Mouse (Mus musculus) neural tube, embryonic 15.5 days (tissue): ENCODE data around the gene Epha10. TPM values are rescaled to one million over a fixed set of nuclear protein-coding genes. Genes with fewer than 3 reads are reported as not detected.

ENCODE experiments used
- ATAC-seq: fragments of 200-750 bp; cut with Nextera tagmentation; 2 replicates; pipeline ENCODE4 v1.8.0; 2017; ENCODE audit warnings: mild to moderate bottlenecking, moderate TSS enrichment, moderate library complexity; ENCODE audit not compliant: low FRiP score
- H3K27ac ChIP-seq: fragments of 300-500 bp; sonication (generic); replicated peaks from 2 replicates; pipeline ENCODE4 v1.5.1; 2015; ENCODE audit warnings: mild to moderate bottlenecking, inconsistent platforms
- H3K27me3 ChIP-seq: fragments of 300-500 bp; sonication (generic); replicated peaks from 2 replicates; pipeline ENCODE4 v1.6.1; 2015; ENCODE audit warnings: inconsistent platforms
- H3K36me3 ChIP-seq: fragments of 300-500 bp; sonication (generic); 2 replicates; pipeline ENCODE4 v1.6.1; 2015; ENCODE audit warnings: inconsistent platforms
- H3K4me1 ChIP-seq: fragments of 300-500 bp; sonication (generic); 2 replicates; pipeline ENCODE4 v1.6.1; 2015; ENCODE audit warnings: inconsistent platforms
- H3K4me2 ChIP-seq: fragments of 300-500 bp; sonication (generic); 2 replicates; pipeline ENCODE4 v1.6.1; 2015; ENCODE audit warnings: inconsistent platforms, mild to moderate bottlenecking, moderate library complexity
- H3K4me3 ChIP-seq: fragments of 300-500 bp; sonication (generic); replicated peaks from 2 replicates; pipeline ENCODE4 v1.5.1; 2015; ENCODE audit warnings: mild to moderate bottlenecking, inconsistent platforms
- H3K9ac ChIP-seq: fragments of 300-500 bp; sonication (generic); replicated peaks from 2 replicates; pipeline ENCODE4 v1.6.1; 2015; ENCODE audit warnings: mild to moderate bottlenecking, inconsistent platforms
- H3K9me3 ChIP-seq: fragments of 300-500 bp; sonication (generic); replicated peaks from 2 replicates; pipeline ENCODE4 v1.6.1; 2016; ENCODE audit warnings: inconsistent platforms
- WGBS: fragments of 180-500 bp; shearing (Covaris S2); methylation state at CpG from one replicate; pipeline ENCODE4 v1.1.7; 2015; ENCODE audit warnings: mixed read lengths; 5-methylcytosine and 5-hydroxymethylcytosine counted together
- polyA plus RNA-seq: library from polyadenylated mRNA; unstranded; fragments of >200 nt; fragmentation: Nextera tagmentation; extraction: Ambion mirVana; gene quantifications from 2 replicates; pipeline ENCODE4 v1.2.1, GENCODE M21; 2015

Epha10 gene
- polyA plus RNA-seq, result 9.4 and 13.7 TPM in 2 replicates

- no peak for ATAC-seq
- H3K27ac ChIP-seq, result peak within 1 kb of the TSS; percentile 79
- 4% methylated on average over 11 of the region's 11 CpGs for WGBS
- H3K9ac ChIP-seq, result peak within 1 kb of the TSS; percentile 50
- H3K4me3 ChIP-seq, result peak within 1 kb of the TSS; percentile 50
- peaks cover 37% of the 10 kb centered on the region for H3K27me3 ChIP-seq
- no peaks in the 10 kb centered on the region for H3K9me3 ChIP-seq
- H3K4me1 ChIP-seq, result peaks cover 32% of the 10 kb centered on the region
- H3K4me2 ChIP-seq, result peak within 1 kb of the TSS; percentile 72
- no peaks in the 10 kb centered on the region for H3K36me3 ChIP-seq
Measured at GRCm38 (mm10) chr4:124880599-124880998, at the start of gene Epha10. Gene Epha10, plus strand, starts transcription at chr4:124880899.

- Histone ChIP-seq H3K4me3 (no peak overlapping the region), H3K9ac (no peak overlapping the region), H3K4me2 (no peak overlapping the region), H3K36me3 (peaks cover 43% of the 10 kb centered on the region), H3K4me1 (no peaks in the 10 kb centered on the region), H3K27me3 (no peaks in the 10 kb centered on the region), H3K9me3 (no peaks in the 10 kb centered on the region), H3K27ac (no peak overlapping the region)
- ATAC-seq, result no peak
- 96% methylated on average over 10 of the region's 10 CpGs for WGBS
Measured at GRCm38 (mm10) chr4:124832796-124833195, 47.9 kb upstream of the Epha10 start.

DNA sequence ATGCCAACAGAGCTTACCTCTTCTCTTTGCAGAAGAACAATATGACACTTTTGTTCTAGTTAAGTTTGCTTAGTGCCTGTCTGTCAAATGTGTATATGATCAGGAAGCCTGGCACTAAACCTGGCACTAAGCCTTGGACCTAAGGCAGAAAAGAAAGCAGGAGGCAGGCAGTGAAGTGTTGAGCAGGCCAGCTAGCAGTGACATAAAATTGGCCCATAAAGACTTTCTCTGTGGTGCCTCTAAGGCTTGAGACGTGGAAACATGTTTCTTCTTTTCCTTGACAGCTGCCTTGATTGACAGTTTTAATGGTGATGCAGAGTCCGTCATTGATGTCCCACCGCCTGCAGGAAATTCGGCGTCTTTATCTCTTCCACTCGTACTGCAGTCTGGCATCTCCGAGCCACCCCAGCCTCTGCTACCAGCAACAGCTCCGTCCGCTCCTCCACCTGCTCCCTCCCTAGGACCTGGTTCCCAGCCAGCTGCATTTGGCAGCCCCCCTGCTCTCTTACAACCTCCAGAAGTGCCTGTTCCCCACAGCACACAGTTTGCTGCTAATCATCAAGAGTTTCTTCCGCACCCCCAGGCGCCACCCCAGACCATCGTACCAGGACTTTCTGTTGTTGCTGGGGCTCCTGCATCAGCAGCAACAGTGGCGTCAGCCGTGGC is 42.5 kb upstream of the Epha10 start:
- no peak for ATAC-seq
- Histone ChIP-seq H3K9ac (no peak overlapping the region), H3K36me3 (peaks cover 36% of the 10 kb centered on the region), H3K27ac (no peak overlapping the region), H3K4me1 (no peaks in the 10 kb centered on the region), H3K4me3 (no peak overlapping the region), H3K27me3 (no peaks in the 10 kb centered on the region), H3K9me3 (no peaks in the 10 kb centered on the region), H3K4me2 (no peak overlapping the region)
- 84% methylated on average over 14 of the region's 14 CpGs for WGBS

DNA sequence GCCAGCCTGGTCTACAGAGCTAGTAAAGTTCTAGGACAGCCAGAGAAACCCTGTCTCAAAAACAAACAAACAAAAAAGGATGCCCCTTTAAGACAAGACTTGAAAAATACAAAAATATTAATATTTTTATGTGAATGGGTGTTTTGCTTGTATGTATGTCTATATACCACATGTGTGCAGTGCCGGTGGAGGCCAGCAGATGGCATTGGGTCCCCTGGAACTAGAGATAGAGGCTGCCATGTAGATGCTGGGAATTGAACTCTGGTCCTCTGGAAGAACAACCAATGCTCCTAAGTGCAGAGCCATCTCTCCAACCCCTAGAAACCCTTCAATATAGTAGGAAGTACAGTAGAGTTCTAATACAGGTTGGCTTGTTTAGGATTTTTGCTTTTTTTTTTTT is 39.7 kb upstream of the Epha10 start:
- Histone ChIP-seq H3K4me3 (no peak overlapping the region), H3K36me3 (peaks cover 29% of the 10 kb centered on the region), H3K4me2 (no peak overlapping the region), H3K27ac (no peak overlapping the region), H3K9me3 (no peaks in the 10 kb centered on the region), H3K9ac (no peak overlapping the region), H3K27me3 (no peaks in the 10 kb centered on the region), H3K4me1 (no peaks in the 10 kb centered on the region)
- no peak for ATAC-seq
- 96% methylated on average over 1 of the region's 1 CpGs for whole genome bisulfite sequencing

DNA sequence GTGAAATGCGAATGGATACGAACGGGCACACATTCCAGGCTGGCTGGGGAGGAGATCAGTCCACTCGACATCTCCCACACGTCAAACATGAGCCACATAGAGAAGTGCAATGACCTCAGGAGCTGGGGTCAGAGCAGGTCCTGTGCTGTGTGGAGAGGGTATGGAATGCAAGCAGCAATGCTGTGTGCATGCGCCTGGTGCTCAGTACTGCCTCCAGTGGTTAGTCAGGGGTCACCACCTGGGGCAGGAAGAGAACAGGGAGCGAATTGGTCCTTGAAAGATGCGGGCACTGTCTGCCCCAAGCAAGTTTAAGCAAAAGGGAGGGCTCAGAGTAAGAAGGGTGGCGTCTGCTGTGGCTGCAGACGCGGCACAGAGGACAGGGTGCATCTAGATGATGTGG is 37.2 kb upstream of the Epha10 start:
- no peak overlapping the region for H3K4me3 ChIP-seq
- H3K27me3 ChIP-seq, result no peaks in the 10 kb centered on the region
- H3K27ac ChIP-seq, result no peak overlapping the region
- no peak overlapping the region for H3K9ac ChIP-seq
- peaks cover 17% of the 10 kb centered on the region for H3K36me3 ChIP-seq
- peaks cover 11% of the 10 kb centered on the region for H3K4me1 ChIP-seq
- WGBS, result 54% methylated on average over 11 of the region's 11 CpGs
- ATAC-seq, result no peak
- H3K9me3 ChIP-seq, result no peaks in the 10 kb centered on the region
- no peak overlapping the region for H3K4me2 ChIP-seq

- no peak overlapping the region for H3K4me2 ChIP-seq
- peaks cover 35% of the 10 kb centered on the region for H3K4me1 ChIP-seq
- 5% methylated on average over 8 of the region's 8 CpGs for WGBS
- H3K9me3 ChIP-seq, result no peaks in the 10 kb centered on the region
- H3K9ac ChIP-seq, result no peak overlapping the region
- peaks cover under 1% of the 10 kb centered on the region for H3K36me3 ChIP-seq
- H3K27ac ChIP-seq, result 0 out of 2 replicates have a peak overlapping the region, but pooled peaks have one; percentile 37
- no peak overlapping the region for H3K4me3 ChIP-seq
- H3K27me3 ChIP-seq, result no peaks in the 10 kb centered on the region
- ATAC-seq, result no peak
Measured at GRCm38 (mm10) chr4:124847573-124847972, 33.1 kb upstream of the Epha10 start.

GRCm38 (mm10) chr4:124849631-124850260 is 31.0 kb upstream of the Epha10 start:
- H3K4me3 ChIP-seq, result peak overlapping the region; percentile 75
- 2% methylated on average over 23 of the region's 24 CpGs for WGBS
- peak overlapping the region; percentile 77 for H3K9ac ChIP-seq
- peak; percentile 55 for ATAC-seq
- no peaks in the 10 kb centered on the region for H3K9me3 ChIP-seq
- peaks cover 43% of the 10 kb centered on the region for H3K4me1 ChIP-seq
- H3K27me3 ChIP-seq, result no peaks in the 10 kb centered on the region
- H3K27ac ChIP-seq, result peak overlapping the region; percentile 98
- H3K4me2 ChIP-seq, result peak overlapping the region; percentile 80
- peaks cover 19% of the 10 kb centered on the region for H3K36me3 ChIP-seq

DNA sequence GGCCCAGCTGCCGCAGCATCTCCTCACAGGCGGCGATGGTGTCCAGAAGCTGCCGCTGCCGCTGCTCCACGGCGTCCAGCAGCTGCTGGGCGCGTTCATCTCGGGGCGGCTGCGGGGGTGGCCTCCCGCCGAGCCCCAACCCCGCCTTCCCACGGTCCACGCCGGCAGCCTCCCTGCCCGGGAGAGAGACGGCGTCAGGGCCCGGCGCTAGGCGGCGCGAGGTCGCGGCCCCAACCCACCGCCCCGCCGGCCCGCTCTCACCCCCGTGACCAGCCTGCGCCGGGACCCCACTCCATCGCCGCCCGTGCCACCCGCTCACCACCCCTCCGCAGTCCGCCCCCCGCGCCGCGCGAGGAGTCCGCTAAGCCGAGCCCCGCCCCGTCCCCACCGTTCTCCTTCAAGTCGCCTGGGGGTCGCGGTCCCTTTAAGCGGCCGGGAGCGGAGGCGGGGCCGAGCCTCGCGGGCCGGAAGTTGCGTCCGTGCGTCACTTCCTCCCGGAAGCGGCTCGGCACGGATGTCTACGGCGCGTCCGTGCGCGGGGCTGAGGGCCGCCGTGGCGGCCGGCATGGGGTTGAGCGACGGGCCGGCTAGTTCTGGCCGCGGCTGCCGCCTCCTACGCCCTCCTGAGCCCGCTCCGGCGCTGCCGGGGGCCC is 30.3 kb upstream of the Epha10 start, which contains the start of gene Yrdc:
Gene Yrdc, plus strand, starts transcription at position 419 of the 653 bp plus-strand sequence.
- peak; percentile 95 for ATAC-seq
- peaks cover 43% of the 10 kb centered on the region for H3K4me1 ChIP-seq
- no peaks in the 10 kb centered on the region for H3K9me3 ChIP-seq
- H3K27ac ChIP-seq, result peak within 1 kb of the TSS; percentile 98
- under 1% methylated on average over 76 of the region's 90 CpGs for WGBS
- H3K4me2 ChIP-seq, result peak within 1 kb of the TSS; percentile 80
- peak within 1 kb of the TSS; percentile 75 for H3K4me3 ChIP-seq
- peaks cover 23% of the 10 kb centered on the region for H3K36me3 ChIP-seq
- no peaks in the 10 kb centered on the region for H3K27me3 ChIP-seq
- peak within 1 kb of the TSS; percentile 77 for H3K9ac ChIP-seq

- Histone ChIP-seq H3K27ac (peak within 1 kb of the TSS; percentile 98), H3K9ac (peak within 1 kb of the TSS; percentile 77), H3K4me1 (peaks cover 43% of the 10 kb centered on the region), H3K4me3 (peak within 1 kb of the TSS; percentile 75), H3K36me3 (peaks cover 30% of the 10 kb centered on the region), H3K4me2 (peak within 1 kb of the TSS; percentile 80), H3K9me3 (no peaks in the 10 kb centered on the region), H3K27me3 (no peaks in the 10 kb centered on the region)
- peak; percentile 52 for ATAC-seq
- WGBS, result under 1% methylated on average over 74 of the region's 75 CpGs
Measured at GRCm38 (mm10) chr4:124850933-124851658, 29.6 kb upstream of the Epha10 start, which contains the start of gene 1110065P20Rik. Gene 1110065P20Rik, minus strand, starts transcription at chr4:124851196.

DNA sequence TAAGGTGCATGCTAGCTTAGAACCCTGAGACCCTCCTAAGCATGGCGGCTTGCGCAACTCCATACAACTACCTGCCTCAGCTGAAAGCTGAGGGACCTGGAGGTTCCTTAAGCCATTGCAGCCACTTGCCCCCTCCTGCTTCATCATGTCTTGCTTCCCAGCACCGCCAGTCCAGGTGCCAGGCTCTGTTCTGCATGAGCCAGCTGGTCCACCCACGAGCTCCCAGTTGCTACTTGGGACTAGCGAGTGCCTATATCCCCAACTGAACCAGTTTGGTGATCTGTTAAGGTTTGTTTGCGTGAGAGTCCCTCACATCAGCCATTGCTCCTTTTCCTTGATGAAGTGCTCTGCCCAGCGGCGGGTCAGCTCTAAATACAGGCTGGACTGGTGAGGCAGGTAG is 24.4 kb upstream of the Epha10 start:
- Histone ChIP-seq H3K4me2 (no peak overlapping the region), H3K9ac (no peak overlapping the region), H3K27ac (no peak overlapping the region), H3K36me3 (peaks cover 64% of the 10 kb centered on the region), H3K4me3 (no peak overlapping the region), H3K4me1 (peaks cover 41% of the 10 kb centered on the region), H3K27me3 (no peaks in the 10 kb centered on the region), H3K9me3 (no peaks in the 10 kb centered on the region)
- 96% methylated on average over 8 of the region's 8 CpGs for WGBS
- no peak for ATAC-seq

DNA sequence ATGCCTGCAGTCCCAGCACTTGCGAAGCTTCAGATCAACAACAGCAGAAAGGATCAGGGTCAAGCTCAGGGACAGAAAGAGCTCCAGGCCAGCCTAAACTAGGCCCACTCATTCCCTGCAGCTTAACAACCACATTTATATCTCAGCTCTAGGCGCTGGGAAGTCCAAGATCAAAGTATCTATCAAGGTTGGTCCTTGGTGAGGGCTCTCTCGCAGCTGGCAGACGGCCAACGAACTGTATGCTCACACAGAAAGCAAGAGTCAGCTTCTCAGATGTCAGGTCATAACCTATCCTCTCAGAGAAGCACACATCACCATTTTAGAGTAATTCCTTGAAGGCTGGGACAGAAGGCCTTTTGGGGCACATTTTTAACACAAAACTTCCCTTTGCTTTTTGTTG is 22.3 kb upstream of the Epha10 start:
- peaks cover 31% of the 10 kb centered on the region for H3K4me1 ChIP-seq
- H3K9me3 ChIP-seq, result no peaks in the 10 kb centered on the region
- no peak overlapping the region for H3K4me3 ChIP-seq
- 79% methylated on average over 5 of the region's 5 CpGs for WGBS
- H3K9ac ChIP-seq, result no peak overlapping the region
- no peaks in the 10 kb centered on the region for H3K27me3 ChIP-seq
- H3K27ac ChIP-seq, result no peak overlapping the region
- no peak overlapping the region for H3K4me2 ChIP-seq
- H3K36me3 ChIP-seq, result peaks cover 59% of the 10 kb centered on the region
- no peak for ATAC-seq
